Mouse (Mus musculus) heart, adult 2 months (tissue): ENCODE results near the gene B430306N03Rik. TPM values are rescaled to one million over a fixed set of nuclear protein-coding genes. Genes with fewer than 3 reads are reported as not detected.
A peak's percentile ranks its signal among the peaks of the same experiment; 100 is the strongest.
"Not testable (repeated sequence)": the region's sequence is repeated elsewhere in the genome, so short reads cannot be mapped to it uniquely, and the experiment has no call there.

Experiments
- DNase-seq, 2 experiments: peaks; one replicate each; pipeline ENCODE4 v3.0.0; 2021
- H3K27ac ChIP-seq: fragments of 200-600 bp; 2 replicates; pipeline ENCODE4 v1.8.1; 2022
- H3K27me3 ChIP-seq: fragments of 200-500 bp; 2 replicates; pipeline ENCODE4 v1.6.1; 2012; ENCODE audit warnings: mild to moderate bottlenecking, low read length, inconsistent platforms, mixed read lengths; ENCODE audit not compliant: control insufficient read depth, insufficient read depth
- H3K36me3 ChIP-seq: fragments of 200-500 bp; 2 replicates; pipeline ENCODE4 v1.6.1; 2012; ENCODE audit warnings: low read length, inconsistent platforms; ENCODE audit not compliant: control insufficient read depth, insufficient read depth
- H3K4me1 ChIP-seq: fragments of 200-500 bp; 2 replicates; pipeline ENCODE4 v1.6.1; 2011; ENCODE audit warnings: low read length; ENCODE audit not compliant: control insufficient read depth, insufficient read depth
- H3K4me3 ChIP-seq: fragments of 200-600 bp; 2 replicates; pipeline ENCODE4 v1.8.1; 2022
- H3K79me2 ChIP-seq: fragments of 200-500 bp; replicated peaks from 2 replicates; pipeline ENCODE4 v1.6.1; 2012; ENCODE audit warnings: mild to moderate bottlenecking, inconsistent platforms, low read length, moderate library complexity, mixed read lengths; ENCODE audit not compliant: control insufficient read depth, insufficient read depth
- H3K9ac ChIP-seq: fragments of 200-500 bp; 2 replicates; pipeline ENCODE4 v1.6.1; 2012; ENCODE audit warnings: low read depth, mild to moderate bottlenecking, control low read depth, inconsistent platforms, low read length, mixed read lengths
- CTCF ChIP-seq: fragments of 200-600 bp; IDR thresholded peaks from 2 replicates; pipeline ENCODE4 v1.8.1; 2022; ENCODE audit warnings: antibody characterized with exemption, mild to moderate bottlenecking, moderate library complexity
- EP300 ChIP-seq: fragments of 200-500 bp; IDR thresholded peaks from 2 replicates; pipeline ENCODE4 v1.6.1; 2011; ENCODE audit warnings: low read depth, low read length, control low read depth; ENCODE audit not compliant: insufficient read depth
- POLR2A ChIP-seq: fragments of 200-500 bp; IDR thresholded peaks from 2 replicates; pipeline ENCODE4 v1.6.1; 2011; ENCODE audit warnings: mild to moderate bottlenecking, low read depth, low read length, control low read depth; ENCODE audit not compliant: insufficient read depth
- WGBS: fragments of 180-500 bp; shearing (Covaris S2); methylation state at CpG from one replicate; pipeline ENCODE4 v1.1.7; 2018; 5-methylcytosine and 5-hydroxymethylcytosine counted together
- intact Hi-C: fragments of 180-260 bp; cut with DNase I; formaldehyde crosslinking; loops from one replicate; pipeline ENCODE4 v1.15.1; 2025
- polyA plus RNA-seq: library from polyadenylated mRNA; depleted of rRNA; stranded (reverse); fragments of >200 nt; gene quantifications from 2 replicates; pipeline ENCODE4 v1.2.3, GENCODE M21; 2012
- total RNA-seq, 2 experiments: library from RNA; stranded (reverse); gene quantifications; 2 replicates each; pipeline ENCODE4 v1.2.3; 2021

Gene B430306N03Rik
- total and polyA plus RNA-seq, 3 experiments = 0.14 to 0.57 (median 0.55) TPM

DNA sequence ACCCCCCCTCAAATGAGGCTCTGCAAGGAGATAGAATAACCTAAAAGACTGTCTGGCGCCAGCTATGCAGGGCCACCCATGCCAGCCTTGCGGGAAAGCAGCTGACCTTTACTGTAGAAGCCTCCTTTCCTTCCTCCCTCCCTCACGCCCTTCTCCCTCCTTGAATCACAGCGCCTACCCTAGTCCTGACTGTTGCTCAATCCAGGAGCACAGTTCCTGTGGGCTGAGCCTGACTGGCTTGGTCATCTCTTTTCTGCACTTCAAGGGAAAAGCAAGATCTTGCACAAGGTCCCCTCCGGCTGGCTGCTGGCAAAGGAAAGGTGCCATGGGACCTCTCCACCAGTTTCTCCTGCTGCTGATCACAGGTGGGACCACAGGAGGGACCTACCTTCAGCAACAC, 30.3 kb downstream of the B430306N03Rik start, which contains the start of gene Trem2:
TSS of gene Trem2 (plus strand) at position 171 of the 400 bp plus-strand sequence.
- no peaks in the 10 kb centered on the region for H3K79me2 ChIP-seq
- H3K27ac ChIP-seq = no peak within 1 kb of the TSS
- H3K4me1 ChIP-seq = no peaks in the 10 kb centered on the region
- H3K4me3 ChIP-seq = no peak within 1 kb of the TSS
- H3K36me3 ChIP-seq = no peaks in the 10 kb centered on the region
- no peak within 1 kb of the TSS for H3K9ac ChIP-seq
- TF ChIP-seq POLR2A (no peak), CTCF (no peak), EP300 (no peak)
- intact Hi-C loops = no loop called here
- no peaks in the 10 kb centered on the region for H3K27me3 ChIP-seq
- WGBS = 64% methylated on average over 5 of the region's 5 CpGs
- DNase-seq = peak in 1 of 2 experiments; percentile 39

GRCm38 (mm10) chr17:48346834-48347233, 30.9 kb downstream of the B430306N03Rik start:
- Histone ChIP-seq H3K79me2 (no peaks in the 10 kb centered on the region), H3K36me3 (no peaks in the 10 kb centered on the region), H3K9ac (no peak overlapping the region), H3K4me1 (no peaks in the 10 kb centered on the region), H3K27ac (no peak overlapping the region), H3K27me3 (no peaks in the 10 kb centered on the region), H3K4me3 (no peak overlapping the region)
- intact Hi-C loops = no loop called here
- TF ChIP-seq CTCF (no peak), POLR2A (no peak), EP300 (no peak)
- 58% methylated on average over 4 of the region's 4 CpGs for WGBS
- no peak for DNase-seq

DNA sequence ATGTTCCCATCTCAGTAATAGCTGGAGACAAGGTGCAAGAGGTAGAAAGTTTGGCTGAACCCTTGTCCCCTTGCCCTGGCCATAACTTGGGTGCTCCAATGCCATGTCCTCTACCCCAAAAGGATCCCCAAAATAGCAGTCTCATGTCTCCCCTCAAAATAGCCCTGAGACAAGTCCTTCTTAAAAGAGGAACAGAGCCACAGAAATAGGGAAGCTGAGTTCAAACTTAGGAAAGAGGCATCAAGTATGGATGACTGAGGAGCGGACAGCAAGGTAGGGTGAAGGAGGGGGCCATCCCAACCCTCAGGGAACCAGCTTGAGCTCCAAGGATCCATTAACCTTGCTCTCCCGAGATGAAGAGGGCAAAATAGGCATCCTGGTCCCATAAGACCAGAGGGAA, 31.3 kb downstream of the B430306N03Rik start:
- Histone ChIP-seq H3K79me2 (no peaks in the 10 kb centered on the region), H3K27ac (no peak overlapping the region), H3K36me3 (no peaks in the 10 kb centered on the region), H3K9ac (no peak overlapping the region), H3K4me3 (no peak overlapping the region), H3K4me1 (no peaks in the 10 kb centered on the region), H3K27me3 (no peaks in the 10 kb centered on the region)
- WGBS = 72% methylated on average over 2 of the region's 2 CpGs
- no peak for DNase-seq
- TF ChIP-seq CTCF (no peak), EP300 (no peak), POLR2A (no peak)
- intact Hi-C loops = no loop called here

- intact Hi-C loops = no loop called here
- TF ChIP-seq CTCF (no peak), POLR2A (no peak), EP300 (no peak)
- 84% methylated on average over 5 of the region's 5 CpGs for WGBS
Observed at GRCm38 (mm10) chr17:48350681-48351193, 34.8 kb downstream of the B430306N03Rik start.

GRCm38 (mm10) chr17:48352976-48353375, 37.0 kb downstream of the B430306N03Rik start:
- WGBS = 86% methylated on average over 7 of the region's 7 CpGs

More at GRCm38 (mm10) chr17:48350681-48351193, 34.8 kb downstream of the B430306N03Rik start:
- Histone ChIP-seq H3K27me3 (no peaks in the 10 kb centered on the region), H3K36me3 (no peaks in the 10 kb centered on the region), H3K4me3 (no peak overlapping the region), H3K79me2 (no peaks in the 10 kb centered on the region), H3K27ac (no peak overlapping the region), H3K9ac (no peak overlapping the region), H3K4me1 (no peaks in the 10 kb centered on the region)
- DNase-seq = no peak

DNA sequence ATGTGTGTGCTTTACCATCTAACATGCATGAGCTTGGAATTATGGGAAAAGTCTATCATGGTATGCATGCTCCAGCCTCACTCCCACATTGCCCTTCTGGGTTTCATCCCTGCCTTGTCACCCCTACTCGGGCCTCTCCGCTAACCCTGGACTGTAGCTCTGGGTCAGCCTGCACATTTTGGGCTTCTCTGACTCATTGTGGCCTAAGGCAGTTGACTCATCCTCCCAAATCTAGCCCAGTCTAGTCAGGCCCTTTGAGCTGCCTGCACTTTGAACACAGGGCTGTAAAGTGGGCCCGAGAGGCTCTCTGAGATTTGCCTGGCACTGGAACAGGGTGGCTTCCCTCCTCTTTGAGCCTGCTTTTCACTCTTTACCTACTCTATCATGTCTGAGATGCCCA, 39.9 kb downstream of the B430306N03Rik start:
- no peak overlapping the region for H3K4me3 ChIP-seq
- H3K4me1 ChIP-seq = no peaks in the 10 kb centered on the region
- no peaks in the 10 kb centered on the region for H3K79me2 ChIP-seq
- H3K36me3 ChIP-seq = no peaks in the 10 kb centered on the region
- H3K9ac ChIP-seq = no peak overlapping the region
- H3K27me3 ChIP-seq = no peaks in the 10 kb centered on the region
- H3K27ac ChIP-seq = no peak overlapping the region
- intact Hi-C loops = no loop called here
- 85% methylated on average over 3 of the region's 3 CpGs for WGBS
- TF ChIP-seq CTCF (no peak), EP300 (no peak), POLR2A (no peak)
- no peak for DNase-seq

More at GRCm38 (mm10) chr17:48352976-48353375, 37.0 kb downstream of the B430306N03Rik start:
- DNase-seq, H3K27ac ChIP-seq, H3K9ac ChIP-seq, H3K27me3 ChIP-seq, intact Hi-C loops, H3K36me3 ChIP-seq, H3K4me3 ChIP-seq, H3K79me2 ChIP-seq, H3K4me1 ChIP-seq: not testable (repeated sequence)
